Mouse (Mus musculus) C2C12 (cell line): ENCODE data around the gene Kirrel3. TPM values are rescaled to one million over a fixed set of nuclear protein-coding genes. Genes with fewer than 3 reads are reported as not detected.

Experiments
- H3K27me3 ChIP-seq: one replicate; pipeline ENCODE4 v1.6.1; 2011; ENCODE audit not compliant: control insufficient read depth, insufficient read depth, insufficient read length
- H3K36me3 ChIP-seq: one replicate; pipeline ENCODE4 v1.6.1; 2011; ENCODE audit not compliant: control insufficient read depth, insufficient read depth
- H3K4me3 ChIP-seq: one replicate; pipeline ENCODE4 v1.5.1; 2011; ENCODE audit warnings: mild to moderate bottlenecking, control low read depth; ENCODE audit not compliant: poor library complexity, insufficient read depth, severe bottlenecking
- H3K79me2 ChIP-seq: one replicate; pipeline ENCODE4 v1.6.1; 2011; ENCODE audit not compliant: control insufficient read depth, insufficient read depth
- H3K79me3 ChIP-seq: one replicate; pipeline ENCODE4 v1.6.1; 2011; ENCODE audit warnings: low read depth, control low read depth
- H3ac ChIP-seq: one replicate; pipeline ENCODE3; 2011; ENCODE audit warnings: low read depth; ENCODE audit not compliant: control insufficient read depth, insufficient read length
- CEBPB ChIP-seq: IDR thresholded peaks from one replicate; pipeline ENCODE4 v1.6.1; 2011; ENCODE audit warnings: low read depth, mild to moderate bottlenecking, control low read depth, moderate library complexity
- CTCF ChIP-seq: IDR thresholded peaks from one replicate; pipeline ENCODE4 v1.5.1; 2011; ENCODE audit not compliant: control insufficient read depth, insufficient read depth, insufficient read length
- FOSL1 ChIP-seq: IDR thresholded peaks from one replicate; pipeline ENCODE4 v1.8.0; 2011; ENCODE audit warnings: mild to moderate bottlenecking, low read length; ENCODE audit not compliant: poor library complexity, insufficient read depth, severe bottlenecking
- MAX ChIP-seq: IDR thresholded peaks from one replicate; pipeline ENCODE4 v1.6.1; 2011; ENCODE audit warnings: mild to moderate bottlenecking, control low read depth
- MYOD1 ChIP-seq: IDR thresholded peaks from one replicate; pipeline ENCODE4 v1.6.1; 2011; ENCODE audit warnings: low read depth; ENCODE audit not compliant: control insufficient read depth, insufficient read length
- MYOG ChIP-seq: IDR thresholded peaks from one replicate; pipeline ENCODE4 v1.6.1; 2011; ENCODE audit not compliant: control insufficient read depth, insufficient read length; ENCODE audit errors: extremely low read depth
- USF1 ChIP-seq: IDR thresholded peaks from one replicate; pipeline ENCODE4 v1.6.1; 2011; ENCODE audit warnings: low read depth, mild to moderate bottlenecking, control low read depth, moderate library complexity
- polyA plus RNA-seq: library from polyadenylated mRNA; unstranded; fragments of >200 nt; fragmentation: generic; extraction: Trizol; gene quantifications from one replicate; pipeline ENCODE4 v1.2.1, GENCODE M21; 2012; ENCODE audit warnings: missing spikeins

The Kirrel3 gene
- polyA plus RNA-seq, 1 experiment = 5.2 TPM

DNA sequence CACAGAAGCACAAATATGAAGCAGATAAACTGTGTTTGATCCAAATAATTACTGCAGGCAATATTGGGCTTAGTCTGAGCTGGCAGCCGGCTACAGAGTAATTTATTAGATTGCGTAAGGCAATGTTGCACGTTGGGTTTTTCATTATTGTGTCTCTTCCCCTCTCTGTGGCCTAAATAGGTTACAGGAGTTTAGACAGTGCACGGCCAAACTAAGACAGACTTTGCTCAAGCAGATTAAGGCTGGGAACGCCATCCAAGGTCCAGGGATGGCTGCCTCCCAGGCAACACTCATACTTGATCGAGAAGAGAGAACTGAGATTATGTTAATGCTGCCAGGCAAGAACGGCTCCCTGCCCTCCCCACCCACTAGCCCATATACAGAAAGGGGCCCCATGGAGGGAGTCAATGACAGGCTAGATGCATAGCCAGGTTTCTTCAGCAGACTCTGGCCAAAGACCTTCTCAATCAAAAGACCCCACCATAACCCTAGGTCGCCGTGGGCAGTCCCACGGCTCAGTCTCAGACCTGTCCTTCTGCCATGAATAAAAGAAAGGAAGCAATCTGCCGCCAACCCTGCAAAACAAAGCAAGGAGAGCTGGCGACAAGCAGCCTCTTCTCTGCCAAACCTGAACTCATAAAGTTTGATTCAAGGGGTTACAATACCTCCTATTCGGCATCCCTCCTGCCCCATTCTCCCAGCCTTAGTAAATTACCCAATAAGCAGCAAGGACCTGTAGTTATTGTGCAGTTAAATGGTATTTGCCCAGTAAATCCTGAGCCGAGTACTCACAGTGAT, 437.6 kb downstream of the Kirrel3 start:
- Histone ChIP-seq H3ac (no peak overlapping the region), H3K4me3 (no peak overlapping the region), H3K27me3 (no peaks in the 10 kb centered on the region), H3K79me2 (no peaks in the 10 kb centered on the region), H3K36me3 (no peaks in the 10 kb centered on the region), H3K79me3 (no peaks in the 10 kb centered on the region)
- TF ChIP-seq CTCF (no peak), USF1 (no peak), MAX (no peak), FOSL1 (no peak), MYOG (no peak), MYOD1 (no peak), CEBPB (no peak)

DNA sequence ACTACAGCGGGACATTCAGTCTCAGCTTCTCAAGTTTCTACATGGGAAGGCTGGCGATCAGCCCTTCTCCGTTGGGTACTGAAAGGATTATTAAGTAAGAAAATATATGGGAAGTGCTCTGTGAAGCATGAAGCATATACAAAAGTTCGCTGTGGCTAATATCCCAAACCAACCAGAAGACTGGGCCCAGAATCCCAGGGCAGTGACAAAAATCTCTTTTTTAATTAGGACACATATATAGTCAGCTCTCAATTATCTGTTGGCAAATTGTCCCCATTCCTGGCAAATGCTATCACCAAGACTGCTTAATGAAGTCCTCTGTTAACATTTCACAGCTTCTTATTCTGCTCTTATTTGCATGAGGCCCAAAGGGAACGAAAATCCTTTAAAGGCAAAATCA, 439.9 kb downstream of the Kirrel3 start:
- no peak for TF ChIP-seq MAX
- TF ChIP-seq CTCF = no peak
- no peak for TF ChIP-seq MYOD1
- no peak for TF ChIP-seq USF1
- no peak for TF ChIP-seq CEBPB
- TF ChIP-seq FOSL1 = no peak
- no peak for TF ChIP-seq MYOG
- H3ac ChIP-seq = no peak overlapping the region
- no peaks in the 10 kb centered on the region for H3K27me3 ChIP-seq
- H3K4me3 ChIP-seq = no peak overlapping the region
- no peaks in the 10 kb centered on the region for H3K36me3 ChIP-seq
- H3K79me3 ChIP-seq = no peaks in the 10 kb centered on the region
- no peaks in the 10 kb centered on the region for H3K79me2 ChIP-seq

DNA sequence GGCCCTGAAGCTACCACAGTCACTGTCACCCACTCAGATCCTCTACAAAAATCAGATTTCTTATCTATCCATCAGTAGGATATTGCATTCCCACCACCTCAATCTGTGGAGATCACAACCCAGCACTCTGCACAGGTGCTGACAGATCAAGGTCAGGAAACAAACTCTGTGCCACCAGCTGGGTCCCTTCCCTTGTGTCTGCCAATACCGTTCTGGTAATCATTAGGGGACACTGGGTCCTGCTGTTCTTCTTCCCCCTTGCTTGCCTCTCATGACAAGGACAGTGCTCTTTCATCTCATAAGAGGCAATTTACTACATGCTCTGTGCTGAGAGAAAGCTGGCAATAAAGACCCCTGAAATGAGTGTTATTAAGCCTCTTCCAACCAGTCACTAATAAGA, 444.7 kb downstream of the Kirrel3 start:
- Histone ChIP-seq H3K36me3 (no peaks in the 10 kb centered on the region), H3K79me2 (no peaks in the 10 kb centered on the region), H3K4me3 (no peak overlapping the region), H3K27me3 (no peaks in the 10 kb centered on the region), H3ac (no peak overlapping the region), H3K79me3 (no peaks in the 10 kb centered on the region)
- TF ChIP-seq MAX (no peak), USF1 (no peak), MYOD1 (no peak), MYOG (no peak), FOSL1 (no peak), CEBPB (no peak), CTCF (no peak)

DNA sequence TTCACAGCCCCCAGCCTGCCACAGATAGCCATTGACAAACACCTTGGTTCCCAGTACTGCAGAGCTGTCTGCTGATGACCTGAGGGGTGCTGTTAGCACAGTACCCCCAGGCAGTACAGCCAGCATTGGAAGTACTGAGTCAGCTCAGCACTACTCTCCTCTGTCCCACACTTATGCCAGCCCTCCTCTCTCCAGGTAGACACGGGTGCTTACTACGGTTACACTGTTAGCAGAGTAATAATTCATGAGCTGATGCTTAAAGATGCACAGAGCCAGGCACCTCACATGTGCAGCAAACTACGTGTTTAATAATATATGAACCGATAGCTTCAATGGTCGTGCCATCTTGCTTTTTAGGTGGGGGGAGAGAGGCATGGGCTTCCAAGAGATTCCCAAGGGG, 452.4 kb downstream of the Kirrel3 start:
- Histone ChIP-seq H3K36me3 (no peaks in the 10 kb centered on the region), H3K4me3 (no peak overlapping the region), H3K27me3 (no peaks in the 10 kb centered on the region), H3K79me2 (no peaks in the 10 kb centered on the region), H3ac (no peak overlapping the region), H3K79me3 (no peaks in the 10 kb centered on the region)
- TF ChIP-seq MAX (no peak), FOSL1 (no peak), CTCF (no peak), CEBPB (no peak), MYOG (no peak), MYOD1 (no peak), USF1 (no peak)

DNA sequence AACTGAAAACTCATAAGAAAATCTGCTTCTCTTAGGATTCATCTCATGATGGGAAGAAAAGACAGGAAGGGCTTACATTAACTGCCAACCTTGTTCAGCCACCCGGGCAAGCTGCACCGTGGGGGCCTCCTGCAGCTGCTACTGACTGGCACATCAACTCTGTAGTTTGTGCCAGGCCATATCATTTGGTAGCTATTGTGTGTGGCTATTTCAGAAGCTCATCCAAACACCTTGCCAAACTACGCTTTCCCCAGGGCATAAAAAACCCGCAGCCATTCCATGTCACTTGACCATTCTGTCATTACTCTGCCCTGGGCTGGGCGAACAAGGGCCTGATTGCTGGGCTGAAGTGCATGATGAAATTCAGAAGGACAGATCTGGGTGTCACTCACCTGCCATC, 453.9 kb downstream of the Kirrel3 start:
- Histone ChIP-seq H3K27me3 (no peaks in the 10 kb centered on the region), H3ac (no peak overlapping the region), H3K79me2 (no peaks in the 10 kb centered on the region), H3K79me3 (no peaks in the 10 kb centered on the region), H3K4me3 (no peak overlapping the region), H3K36me3 (no peaks in the 10 kb centered on the region)
- TF ChIP-seq MAX = no peak
- no peak for TF ChIP-seq MYOG
- TF ChIP-seq CTCF = no peak
- no peak for TF ChIP-seq USF1
- no peak for TF ChIP-seq MYOD1
- no peak for TF ChIP-seq FOSL1
- no peak for TF ChIP-seq CEBPB

DNA sequence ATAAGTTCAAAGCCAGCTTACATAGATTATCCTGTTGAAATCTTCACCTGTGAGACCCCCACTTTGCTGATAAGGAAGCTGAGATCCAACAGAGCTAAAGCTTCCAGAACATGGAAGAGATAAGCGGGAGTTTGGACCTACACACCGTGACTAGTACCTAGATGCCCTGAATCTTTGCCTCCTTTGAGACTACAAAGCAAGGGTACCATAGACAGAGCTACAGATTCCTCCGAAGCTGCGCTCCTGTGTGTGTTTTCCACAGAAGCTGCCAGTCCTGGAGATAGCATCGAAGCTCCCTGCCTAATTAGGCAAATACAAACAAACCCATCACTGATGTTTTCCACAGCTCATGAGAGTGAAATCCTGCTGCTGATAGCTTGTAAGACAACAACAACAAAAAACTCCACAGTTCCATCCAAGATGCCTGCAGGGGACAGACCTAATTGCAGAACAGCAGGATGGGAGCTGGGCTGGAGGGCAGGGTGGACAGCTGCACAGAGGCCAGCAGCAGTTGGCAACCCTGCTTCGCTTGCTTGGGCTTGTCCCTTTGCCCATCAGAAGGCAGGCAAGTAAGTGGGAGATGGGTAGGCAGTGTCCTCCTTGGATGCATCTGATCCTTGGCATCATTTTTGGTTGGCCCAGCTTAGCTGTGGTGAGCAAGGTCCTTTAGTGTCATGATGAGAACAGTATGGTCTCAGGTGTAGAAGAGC, 456.6 kb downstream of the Kirrel3 start:
- no peaks in the 10 kb centered on the region for H3K27me3 ChIP-seq
- TF ChIP-seq MAX (no peak), MYOD1 (peak; percentile 28), CEBPB (no peak)
- no peak overlapping the region for H3K4me3 ChIP-seq
- no peak overlapping the region for H3ac ChIP-seq
- H3K79me2 ChIP-seq = no peaks in the 10 kb centered on the region
- no peaks in the 10 kb centered on the region for H3K79me3 ChIP-seq
- no peaks in the 10 kb centered on the region for H3K36me3 ChIP-seq
